Mouse (Mus musculus) thymus, postnatal 14 days (tissue): Measurements from ENCODE around the gene Gm43738.

ENCODE experiments used
- DNase-seq: peaks from one replicate; pipeline ENCODE4 v3.0.0; 2021

Gm43738 gene

DNA sequence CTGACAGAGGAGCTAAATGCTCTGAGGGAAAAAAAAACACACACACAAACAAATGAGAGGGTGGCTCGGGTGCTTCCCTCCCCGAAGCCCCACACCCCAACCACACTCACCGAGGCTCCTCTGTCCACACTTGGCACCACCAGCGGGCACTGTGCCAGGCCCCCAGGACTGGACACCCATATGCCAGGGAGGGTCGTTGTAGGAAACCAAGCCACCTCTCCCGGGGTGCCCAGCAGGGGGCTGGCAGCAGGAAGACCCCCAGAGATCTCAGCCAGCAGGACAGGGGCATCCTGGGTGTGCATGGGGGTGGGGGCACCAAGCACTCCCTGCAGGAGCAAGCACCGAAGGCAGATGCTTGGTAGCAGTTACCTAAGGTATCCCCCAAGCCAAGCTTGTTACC, at the start of gene Gm43738:
TSS of gene Gm43738 (minus strand) at position 289 of the 400 bp plus-strand sequence.
- DNase-seq, result peak; percentile 35

DNA sequence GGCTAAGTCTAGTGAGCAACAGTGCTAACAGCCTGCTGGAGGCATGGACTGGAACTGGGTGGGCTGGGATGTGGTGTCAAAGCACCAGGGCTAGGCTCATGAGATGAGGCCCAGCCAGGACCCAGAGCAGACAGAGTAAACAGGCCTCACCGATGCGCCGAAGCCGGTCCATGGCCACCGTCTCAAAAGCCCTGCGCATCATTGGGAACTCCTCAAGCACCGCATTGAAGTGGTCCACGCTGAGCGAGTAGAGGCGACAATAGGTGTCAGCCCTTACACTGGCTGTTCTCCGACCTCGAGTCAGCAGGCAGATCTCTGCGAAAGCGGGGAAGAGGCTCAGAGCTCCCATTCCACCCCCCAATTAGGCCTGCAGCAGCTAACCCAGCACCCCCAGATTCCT, 47.7 kb upstream of the Gm43738 start:
- no peak for DNase-seq

DNA sequence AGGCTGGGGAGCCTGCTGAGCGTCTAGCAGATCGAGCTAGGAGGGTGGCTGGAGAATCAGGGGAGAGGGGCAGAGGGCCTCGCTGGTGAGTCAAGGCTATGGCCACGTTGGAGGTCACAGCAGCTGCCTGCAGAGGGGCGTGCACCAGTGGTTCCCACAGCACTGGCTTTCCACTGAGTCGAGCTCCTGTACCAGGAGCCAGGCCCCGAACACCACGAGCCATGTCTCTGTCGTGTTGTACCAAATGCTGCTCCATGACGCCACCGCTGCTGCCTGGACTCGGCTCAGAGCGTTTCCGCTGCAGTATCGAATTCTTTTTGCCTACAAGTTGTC, 47.0 kb upstream of the Gm43738 start:
- no peak for DNase-seq

DNA sequence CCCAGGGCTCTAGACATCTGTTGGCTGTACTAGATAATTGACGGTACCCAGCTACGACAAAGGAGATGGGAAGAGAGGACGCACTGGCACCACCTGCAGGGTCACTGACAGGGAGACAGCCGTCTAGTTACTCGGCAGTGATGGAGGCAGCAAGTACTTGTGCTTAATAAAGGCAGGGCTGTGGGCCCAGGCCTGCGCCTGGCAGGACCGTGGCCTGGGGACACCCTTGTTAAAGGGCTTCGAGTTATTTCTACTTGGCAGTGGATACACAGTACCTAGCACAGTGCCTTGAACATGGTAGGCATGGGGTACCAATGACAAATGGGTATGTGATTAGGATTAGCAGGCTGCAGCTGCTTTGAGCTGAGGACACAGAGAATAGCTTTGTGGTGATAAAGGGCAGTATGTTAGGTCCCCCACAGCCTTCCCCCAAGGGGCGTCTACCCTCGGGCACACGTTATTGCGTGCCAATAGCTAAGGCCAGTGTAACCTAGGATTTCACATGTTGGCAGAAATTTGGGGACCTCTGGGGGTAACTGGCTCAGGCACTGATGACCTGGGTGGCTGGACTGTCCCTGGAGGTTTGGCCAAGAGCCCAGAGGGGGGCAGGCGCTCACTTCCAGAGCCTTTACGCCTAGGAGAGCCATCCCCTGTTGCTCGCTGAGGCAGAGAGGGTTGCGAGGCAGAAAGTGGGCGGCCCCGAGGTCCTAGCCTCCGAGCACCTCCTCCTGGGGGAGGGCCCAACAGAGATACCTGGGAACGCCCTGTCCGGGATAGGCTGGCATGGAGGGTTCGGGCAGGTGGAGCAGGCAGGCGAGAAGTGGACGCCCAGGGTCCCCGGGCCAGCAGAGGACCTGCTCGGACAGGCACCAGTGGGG, 46.4 kb upstream of the Gm43738 start:
- DNase-seq, result no peak

DNA sequence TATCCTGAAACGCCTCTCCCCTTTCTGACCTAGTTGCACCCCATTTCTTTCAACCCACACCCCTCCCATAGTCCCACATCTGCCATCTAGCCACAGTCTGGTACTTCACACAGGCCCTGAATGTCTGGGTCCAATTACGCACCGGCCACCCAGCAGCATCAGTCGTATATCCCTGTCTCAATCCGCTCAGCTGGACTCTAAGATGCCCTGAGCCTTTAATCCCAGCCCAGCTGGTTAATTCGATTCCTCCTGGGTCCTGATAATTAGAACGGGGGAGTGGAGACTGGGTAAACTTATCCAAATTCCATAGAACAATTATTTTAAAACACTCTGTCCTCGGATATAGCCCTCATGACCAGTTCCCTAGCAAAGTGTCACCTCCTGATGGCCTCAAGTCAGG, 44.7 kb upstream of the Gm43738 start:
- DNase-seq, result no peak

DNA sequence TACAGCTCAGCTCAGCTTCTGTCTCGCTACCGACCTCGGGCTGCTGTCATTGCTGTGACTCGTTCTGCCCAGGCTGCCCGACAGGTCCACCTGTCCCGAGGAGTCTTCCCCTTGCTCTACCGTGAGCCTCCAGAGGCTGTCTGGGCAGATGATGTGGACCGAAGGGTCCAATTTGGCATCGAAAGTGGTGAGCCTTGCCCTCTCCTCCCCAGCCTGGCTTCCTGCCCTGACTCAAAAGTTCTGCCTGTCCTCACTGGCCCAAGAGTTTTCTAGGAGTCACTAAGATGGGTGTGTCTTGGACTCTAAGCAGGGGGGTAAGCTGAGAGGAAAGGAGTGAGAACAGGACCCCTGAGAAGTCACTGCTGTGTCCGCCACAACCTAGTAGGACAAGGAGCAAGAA, 43.9 kb upstream of the Gm43738 start:
- DNase-seq, result no peak

DNA sequence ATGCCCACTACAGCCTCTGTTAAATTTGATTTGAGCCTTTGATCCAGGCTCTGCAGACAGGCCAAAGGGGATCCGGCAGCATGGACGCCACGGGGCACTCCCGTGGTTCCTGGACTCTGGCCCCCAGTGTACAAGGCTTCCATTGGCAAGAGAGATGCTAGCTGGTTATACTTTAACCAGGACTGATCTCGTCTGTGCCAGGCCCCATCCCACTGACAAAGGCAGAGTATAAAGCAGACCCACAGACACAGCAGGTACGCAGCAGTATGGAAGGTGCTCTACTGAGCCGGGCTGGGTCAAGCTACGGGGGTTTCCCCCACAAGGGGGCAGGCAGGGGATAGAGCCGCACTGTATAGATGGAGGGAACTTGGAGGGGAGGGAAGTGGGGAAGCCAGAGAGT, 35.5 kb upstream of the Gm43738 start:
- DNase-seq, result peak; percentile 69

DNA sequence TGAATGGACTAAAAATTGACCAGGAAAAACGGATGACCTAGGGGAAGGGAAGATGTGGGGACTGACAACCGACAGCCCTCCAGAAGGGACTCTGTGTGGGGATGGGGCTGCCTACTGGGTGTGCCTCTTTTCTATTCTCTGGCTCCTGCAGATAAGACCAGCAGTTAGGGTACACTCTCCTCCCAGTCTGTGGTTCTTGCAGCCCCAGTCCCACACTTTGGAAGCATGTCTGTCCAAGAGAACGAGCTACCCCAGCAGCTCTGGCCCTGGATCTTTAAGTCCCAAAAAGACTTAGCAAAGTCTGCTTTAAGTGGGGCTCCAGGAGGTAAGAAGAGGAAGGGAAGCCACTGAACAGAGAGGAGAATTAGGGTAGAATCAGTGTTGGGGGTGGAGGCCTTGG, 35.1 kb upstream of the Gm43738 start, which contains the start of gene Pklr:
TSS of gene Pklr (plus strand) at position 185 of the 400 bp plus-strand sequence.
- DNase-seq, result no peak

DNA sequence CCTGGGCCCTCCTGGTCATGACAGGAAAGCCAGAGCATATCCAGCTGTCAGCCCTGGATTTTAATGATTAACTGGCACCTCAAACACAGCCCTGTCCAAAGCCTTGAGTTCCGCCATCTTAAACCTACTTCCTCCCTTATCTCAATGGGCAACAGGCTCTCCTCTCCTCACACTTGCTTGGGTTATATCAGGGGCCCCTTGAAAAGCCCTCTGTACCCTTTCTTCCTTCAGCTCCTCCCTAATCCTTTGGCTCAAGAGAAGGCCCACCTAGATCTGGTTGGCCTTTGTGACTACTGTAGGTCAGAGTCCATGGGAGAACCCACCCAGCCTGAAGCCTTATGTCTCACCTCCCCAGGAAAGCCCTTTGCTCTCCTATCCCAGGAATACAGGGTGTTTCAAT, 32.9 kb upstream of the Gm43738 start:
- DNase-seq, result no peak

DNA sequence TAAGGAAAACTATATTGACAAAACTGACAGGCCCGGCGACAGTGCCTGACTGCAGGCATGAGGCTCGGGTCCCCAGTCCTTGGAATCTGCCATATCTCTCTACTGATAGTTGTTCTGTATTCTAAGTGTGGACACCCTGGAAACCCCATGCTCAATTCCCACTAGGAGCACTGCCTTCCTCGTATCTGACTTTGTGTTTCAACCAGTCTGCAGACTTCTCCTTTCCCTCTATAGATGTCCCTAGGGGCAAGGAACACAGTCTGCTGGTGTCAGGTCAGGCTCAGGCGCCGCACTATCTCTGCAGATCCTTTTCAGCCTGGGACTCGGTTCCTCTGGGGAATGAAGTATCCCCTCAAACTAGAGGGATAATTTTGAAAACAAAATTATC, 32.2 kb upstream of the Gm43738 start:
- no peak for DNase-seq

DNA sequence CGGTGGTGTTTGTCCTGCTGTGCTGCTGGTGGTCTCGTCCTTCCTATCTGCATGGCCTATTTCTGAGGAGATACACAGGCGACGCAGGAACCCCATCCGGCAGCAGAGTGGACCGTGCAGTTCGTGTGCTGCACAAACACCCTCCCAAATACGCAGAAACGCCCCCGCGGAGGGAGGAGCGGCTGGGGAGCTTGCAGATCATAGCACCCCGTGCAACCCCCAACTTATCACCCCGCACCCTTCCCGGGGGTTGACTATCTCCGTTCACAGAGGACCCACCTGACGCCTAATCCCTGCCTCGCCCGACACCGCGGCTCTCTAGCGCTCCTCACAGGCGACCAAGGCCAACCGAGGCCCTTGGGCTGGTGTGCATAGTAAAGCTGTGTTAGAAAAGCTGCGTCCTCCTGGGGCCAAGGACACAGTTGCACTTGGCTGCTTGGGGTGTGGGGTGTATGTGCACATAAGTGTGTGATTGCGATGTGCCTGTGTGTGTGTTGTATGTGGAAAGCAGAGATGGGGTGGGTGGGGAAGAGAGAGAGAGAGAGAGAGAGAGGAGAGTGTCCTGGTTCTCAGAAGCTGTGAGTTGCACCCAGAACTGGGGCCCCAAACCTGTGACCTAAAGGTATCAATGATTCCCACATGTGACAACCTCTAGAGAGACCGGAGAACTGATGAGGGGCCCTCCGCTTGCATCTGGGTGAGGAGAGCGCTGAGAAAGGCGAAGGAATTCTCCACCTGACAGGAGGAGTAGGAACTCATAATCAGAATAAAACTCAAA, 31.6 kb upstream of the Gm43738 start:
- DNase-seq, result peak; percentile 15

DNA sequence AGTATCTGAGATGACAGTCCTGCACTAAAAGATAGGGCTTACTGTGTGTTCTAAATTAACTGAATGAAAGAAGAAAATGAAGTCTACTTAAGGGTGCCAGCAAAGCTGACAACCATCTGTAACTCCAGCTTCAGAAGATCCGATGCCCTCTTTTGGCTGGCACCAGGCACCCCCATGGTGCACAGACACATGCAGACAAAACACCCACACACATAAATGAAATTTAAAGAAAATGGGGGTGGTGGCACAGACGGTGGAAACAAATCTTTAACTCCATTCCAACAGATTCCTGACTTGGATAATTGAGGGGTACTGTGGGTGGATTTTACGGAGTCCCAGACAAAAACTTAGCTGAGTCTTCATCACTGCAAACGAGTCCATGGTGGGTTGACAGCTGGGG, 30.9 kb upstream of the Gm43738 start:
- DNase-seq, result no peak

DNA sequence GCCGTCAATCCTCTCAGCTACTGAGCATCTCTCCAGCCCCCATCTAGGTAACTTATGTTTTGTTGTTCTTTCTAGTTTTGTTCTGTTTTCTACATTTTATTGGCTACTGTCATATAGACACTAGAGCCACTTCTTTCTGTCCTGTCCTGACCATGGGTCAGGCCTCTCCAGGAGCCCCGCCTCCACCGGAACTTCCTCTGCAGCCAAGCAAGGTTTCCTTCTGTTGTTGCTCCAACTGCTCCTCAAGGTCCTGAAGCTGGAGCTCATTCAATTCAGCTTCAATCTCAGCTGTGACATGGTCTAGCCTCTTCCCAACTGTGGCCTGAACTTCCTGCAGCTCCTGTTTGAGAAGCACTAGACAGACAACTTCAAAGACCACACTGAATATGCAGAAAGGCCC, 29.0 kb upstream of the Gm43738 start:
- no peak for DNase-seq

DNA sequence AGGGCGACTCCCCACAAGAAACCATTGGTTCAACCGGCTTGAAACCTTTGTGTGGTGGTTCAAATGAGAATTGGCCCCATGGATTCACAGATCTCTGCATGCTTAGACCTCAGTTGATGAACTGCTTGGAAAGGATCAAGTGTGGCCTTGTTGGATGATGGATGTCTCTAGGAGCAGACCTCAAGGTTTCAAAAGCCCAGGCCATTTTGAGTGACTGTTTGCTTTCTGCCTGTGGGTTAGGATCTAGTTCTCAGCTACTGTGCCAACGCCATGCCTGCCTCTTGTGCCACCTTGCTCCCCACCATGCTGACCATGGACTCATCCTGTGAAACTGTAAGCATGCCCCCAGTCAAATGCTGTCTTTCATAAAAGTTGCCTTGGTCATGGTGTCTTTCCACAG, 25.1 kb upstream of the Gm43738 start:
- no peak for DNase-seq

DNA sequence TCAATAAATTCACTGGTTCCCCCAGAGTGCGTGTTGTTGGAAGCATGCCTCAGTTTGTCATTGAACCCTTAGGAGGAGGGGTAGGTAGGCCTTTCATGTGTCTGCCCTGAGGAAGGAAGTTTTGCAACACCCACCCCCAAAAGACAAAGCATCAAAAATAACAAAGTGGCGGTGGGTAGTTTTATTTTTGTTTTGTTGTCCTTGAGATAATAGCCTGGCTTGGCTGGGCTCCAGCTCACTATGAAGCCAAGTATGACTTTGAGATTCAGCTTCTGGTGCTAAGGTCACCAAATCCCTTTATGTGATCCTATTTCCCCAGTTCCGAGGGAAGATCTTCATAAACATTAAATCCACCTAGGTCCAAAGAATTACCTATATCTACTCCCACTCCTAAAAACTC, 23.3 kb upstream of the Gm43738 start:
- DNase-seq, result no peak

DNA sequence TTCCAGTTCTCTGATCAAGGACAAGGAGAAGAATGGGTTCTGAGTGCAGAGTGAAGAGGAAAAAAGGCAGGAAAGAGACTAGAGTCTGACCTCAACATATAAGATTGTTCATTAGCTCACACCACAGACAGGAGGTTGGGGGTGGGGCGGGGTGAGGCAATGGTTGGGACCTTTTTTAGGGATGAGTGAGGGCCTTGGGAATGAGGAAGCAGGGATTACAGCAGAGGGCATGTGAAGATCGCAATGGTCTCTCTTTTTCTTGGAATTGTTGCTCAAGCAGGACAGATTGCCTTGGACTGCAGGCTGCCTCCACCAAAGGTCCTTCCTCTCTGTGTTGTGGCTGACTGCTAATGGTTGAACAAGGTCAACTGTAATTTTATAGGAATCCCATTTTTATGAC, 22.4 kb upstream of the Gm43738 start:
- DNase-seq, result no peak

DNA sequence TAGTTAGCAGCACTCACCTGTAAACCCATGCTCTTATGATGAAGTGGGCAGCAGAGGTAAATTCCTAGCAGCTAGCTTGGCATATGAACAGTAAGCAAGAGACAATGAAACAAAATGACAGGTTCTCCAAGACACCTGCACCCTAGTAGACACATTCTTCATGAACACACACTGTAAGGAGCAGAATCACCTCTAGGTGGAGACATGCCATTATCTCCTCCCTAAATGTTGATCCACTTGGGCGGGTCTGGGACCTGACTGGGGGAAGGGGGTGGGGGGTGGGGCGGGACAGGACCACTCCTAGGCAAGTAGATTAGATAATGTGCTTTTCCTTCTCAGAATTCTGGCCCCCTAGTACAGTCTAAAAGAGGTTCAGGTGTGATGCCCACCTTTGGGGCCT, 14.6 kb upstream of the Gm43738 start:
- peak; percentile 53 for DNase-seq

DNA sequence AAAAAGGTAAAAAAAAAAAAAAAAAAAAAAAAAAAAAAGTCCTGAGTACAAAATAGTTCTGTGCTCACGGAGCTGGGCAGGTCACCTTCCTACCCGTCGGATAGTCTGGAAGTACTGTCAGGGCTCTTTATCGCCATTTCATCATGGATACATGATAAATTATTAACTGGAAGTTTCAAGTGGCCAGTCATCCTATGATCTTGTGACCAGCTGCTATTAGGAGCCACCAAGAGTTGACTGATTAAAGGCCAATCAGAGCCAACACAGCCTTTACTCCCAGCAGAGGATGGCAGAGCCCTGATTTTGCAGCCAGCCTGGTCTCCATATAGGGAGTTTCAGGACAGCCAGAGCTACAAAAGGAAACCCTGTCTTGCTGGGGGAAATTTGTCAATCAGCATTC, 12.2 kb upstream of the Gm43738 start:
- DNase-seq, result no peak

DNA sequence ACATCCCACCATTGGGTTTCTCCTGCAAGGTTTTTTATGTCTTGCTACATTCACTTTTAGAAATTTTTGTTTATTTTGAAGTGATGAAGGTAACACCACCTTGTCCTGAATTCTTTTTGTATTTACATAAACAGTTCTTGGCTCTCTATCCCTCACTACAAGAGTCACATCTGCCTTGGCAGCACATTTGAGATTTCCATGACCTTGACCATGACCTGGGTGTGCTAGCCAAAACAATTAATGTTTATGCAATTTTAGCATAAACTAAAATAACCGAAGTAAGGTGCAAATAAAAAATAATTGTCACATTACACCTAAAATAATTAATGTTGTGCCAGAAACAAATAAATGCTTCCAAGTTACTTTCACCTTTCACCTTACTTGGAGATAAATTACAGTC, 7.2 kb upstream of the Gm43738 start:
- no peak for DNase-seq

DNA sequence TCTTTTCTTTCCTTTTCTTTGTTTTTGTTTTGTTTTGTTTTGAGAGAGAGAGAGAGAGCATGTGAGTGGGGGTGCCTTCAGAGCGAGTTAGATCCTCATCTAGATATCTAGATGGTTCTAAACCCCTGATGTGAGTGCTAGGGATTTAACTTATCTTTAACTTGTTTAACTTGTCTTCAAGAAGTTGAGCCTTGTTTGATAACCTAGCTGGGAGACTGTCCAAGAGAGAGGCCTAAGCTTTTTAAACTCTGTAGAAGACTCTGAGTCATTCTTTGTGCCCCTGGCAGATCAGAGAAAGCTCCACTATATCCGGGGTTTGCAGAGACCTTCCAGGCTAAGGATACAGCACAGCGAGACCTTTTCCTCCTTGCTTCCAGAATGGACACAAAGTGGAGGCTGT, 6.6 kb upstream of the Gm43738 start:
- no peak for DNase-seq

DNA sequence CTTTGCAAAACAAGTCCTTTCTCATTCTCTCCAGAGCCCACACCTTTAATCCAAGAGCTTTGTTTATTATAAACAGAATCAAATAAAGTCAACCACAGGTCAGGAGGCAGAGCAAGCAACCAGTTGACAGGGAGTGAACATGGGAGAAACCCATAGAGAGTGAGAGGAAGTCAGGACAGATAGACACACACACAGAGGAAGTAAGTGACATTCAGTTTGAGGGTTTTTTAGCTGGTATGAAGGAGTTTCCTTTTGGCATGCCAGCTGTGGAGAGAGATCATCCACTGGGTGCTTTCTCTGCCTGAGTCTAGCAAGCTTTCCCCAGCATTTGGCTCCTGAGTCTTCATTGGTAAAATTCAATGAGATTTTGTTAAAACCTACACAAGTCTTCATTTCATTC, 6.0 kb upstream of the Gm43738 start:
- DNase-seq, result no peak

DNA sequence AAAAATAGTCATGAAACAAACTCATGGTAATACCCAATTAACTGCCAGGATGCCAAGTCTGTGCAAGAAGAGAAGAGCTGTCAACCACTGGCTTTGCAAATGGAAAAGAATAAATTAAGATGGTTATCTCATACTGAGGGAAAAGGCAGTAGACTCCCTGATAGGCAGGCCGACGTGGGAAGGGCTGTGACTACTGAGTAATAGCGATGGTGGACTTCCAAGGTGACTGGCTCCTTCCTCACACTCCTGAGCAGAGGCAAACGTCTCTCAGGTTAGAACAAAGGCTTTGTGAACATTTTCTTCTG, 2.3 kb upstream of the Gm43738 start:
- no peak for DNase-seq

DNA sequence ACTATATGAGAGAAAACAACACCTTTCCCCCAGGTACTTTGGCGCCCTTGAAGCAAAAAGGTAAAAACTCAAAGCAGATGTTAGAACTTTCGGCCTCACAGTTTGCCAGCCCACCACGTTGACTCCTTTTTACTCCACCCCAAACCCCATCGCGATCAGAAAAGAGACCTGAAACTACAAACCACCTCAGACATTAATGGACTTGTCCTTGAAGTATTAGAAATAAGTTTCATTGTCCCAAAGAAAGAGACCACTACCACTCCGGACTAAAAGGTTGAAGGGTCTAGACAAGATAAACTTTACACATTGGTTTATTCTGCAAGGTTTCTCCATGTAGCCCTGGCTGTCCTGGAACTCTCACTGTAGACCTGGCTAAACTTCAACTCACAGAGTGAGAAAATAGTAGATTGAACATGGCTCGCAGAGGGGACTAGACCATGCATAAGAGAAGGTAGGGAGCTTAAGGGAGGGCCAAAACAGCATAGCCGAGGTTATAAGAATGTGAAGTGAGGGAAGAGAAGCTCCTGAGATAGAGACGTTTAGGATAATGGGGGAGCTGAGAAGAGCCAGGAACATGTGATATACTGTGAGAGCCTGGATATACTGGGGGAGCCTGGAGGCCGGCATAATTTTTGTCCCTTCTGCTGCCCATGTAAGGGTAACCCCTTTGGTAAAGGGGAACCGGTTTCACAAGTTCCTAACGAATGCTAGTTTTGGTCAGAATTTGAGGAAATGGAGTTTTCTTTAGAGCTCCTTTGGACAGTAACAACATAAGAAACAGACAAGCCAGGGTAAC, 1.8 kb upstream of the Gm43738 start:
- no peak for DNase-seq
